Mouse (Mus musculus): ENCODE measurements around the gene Gpr25.

Gpr25 gene

DNA sequence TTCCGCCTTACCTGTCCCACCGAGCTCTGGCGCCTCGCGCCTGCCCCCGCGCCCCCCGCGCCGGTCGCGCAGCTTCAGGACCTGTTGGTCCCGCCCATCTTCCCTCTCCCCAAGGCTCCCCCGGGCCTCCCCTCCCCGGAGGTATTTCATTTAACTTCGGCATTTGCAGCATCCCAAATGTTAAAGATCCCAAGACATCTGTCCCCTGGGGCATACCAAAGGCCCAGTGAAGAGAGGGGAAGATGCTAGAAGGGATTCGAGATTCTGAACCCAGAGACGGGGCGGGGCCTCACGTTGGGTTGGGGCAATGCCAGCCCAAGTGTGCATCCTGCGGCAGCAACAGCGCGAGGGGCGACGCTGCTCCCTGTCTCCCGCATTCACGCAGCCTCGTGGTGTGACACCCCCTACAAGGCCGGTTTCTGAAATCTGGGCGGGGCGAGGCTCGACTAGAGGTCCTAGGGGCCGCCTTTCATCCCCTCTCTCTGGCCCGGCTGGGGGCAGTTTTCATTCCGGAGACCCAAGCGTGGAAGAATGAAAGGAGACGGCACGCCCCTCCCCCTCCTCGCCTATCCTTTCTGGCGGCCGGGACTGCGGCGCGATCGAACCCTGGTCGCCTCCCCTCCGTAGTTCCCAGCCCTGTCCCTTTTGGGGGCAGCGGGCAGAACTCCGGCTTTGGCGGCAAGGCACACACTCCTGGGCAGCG lies 26.6 kb downstream of the Gpr25 start, which contains the start of gene Inava:
Gene Inava, minus strand, starts transcription at position 373 of the 703 bp plus-strand sequence.
- DNase-seq (ENCODE audit: low read depth, low spot score) = no peak

DNA sequence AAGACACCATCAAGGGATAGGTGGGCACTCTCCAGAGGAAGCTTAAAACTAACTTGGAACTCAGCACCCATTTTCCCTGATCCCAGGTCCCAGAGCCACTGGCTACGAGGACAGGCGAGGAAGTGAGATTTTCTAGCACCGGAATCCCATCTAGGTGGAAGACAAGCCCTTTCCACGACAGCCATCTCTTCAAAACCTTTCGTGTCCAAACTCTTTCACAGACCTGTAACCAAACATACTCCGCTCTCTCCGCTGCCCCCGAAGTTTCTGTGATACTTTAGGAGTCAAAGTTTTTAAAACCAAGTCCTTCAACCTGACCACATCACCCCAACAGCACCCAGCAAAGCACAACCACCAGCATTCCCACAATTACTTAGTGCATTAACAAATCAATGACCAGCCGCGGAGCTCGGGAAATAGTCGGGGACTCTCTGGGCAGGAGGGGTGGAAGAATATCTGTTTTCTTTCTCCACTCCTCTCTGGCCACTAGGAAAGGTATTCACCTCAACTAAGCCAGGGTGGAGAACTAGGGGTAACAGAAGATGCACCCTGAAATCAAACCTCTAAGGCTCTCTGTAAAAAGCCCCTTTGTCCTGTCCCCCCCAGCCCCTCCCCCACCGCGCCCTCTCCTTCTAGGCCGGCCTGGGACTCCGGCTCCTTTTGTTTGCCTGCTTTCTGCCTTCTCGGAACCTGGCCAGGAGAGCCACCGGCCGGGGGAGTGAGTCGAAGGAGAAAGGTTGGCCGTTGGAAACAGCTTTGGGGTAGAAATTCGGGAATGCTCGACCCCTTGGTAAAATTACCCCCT lies 27.5 kb downstream of the Gpr25 start:
- no peak for DNase-seq (ENCODE audit: low read depth, low spot score)

DNA sequence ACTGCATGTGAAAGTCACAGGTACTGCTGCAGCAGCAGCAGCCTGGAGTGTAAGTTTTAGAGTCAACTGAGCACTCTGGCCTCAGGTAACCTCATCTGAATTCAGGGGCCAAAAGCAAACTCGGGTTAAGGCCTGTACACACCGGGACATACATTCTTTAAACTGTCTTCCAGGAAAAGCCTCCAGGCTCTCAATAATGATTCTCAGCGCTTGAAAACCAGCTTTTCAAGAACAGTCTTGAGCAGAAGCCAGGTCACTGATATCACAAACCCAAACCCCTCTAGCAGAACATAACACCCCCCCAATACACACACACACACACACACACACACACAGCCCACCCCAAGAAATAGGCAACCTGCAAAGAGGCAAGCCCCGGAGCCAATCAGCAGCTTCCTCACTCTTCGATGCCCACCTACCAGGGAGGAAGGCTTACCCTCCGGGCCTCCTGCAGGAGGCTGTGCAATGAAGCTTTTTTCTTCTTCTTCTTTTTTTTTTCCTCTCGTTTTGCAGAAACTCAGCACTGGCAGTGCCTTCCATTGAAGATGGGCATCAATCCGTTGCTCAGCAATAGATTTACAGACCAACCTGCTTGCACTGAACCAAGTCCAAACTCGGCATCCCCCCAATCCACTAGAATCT lies 28.3 kb downstream of the Gpr25 start:
- DNase-seq (ENCODE audit: low read depth, low spot score) = no peak

DNA sequence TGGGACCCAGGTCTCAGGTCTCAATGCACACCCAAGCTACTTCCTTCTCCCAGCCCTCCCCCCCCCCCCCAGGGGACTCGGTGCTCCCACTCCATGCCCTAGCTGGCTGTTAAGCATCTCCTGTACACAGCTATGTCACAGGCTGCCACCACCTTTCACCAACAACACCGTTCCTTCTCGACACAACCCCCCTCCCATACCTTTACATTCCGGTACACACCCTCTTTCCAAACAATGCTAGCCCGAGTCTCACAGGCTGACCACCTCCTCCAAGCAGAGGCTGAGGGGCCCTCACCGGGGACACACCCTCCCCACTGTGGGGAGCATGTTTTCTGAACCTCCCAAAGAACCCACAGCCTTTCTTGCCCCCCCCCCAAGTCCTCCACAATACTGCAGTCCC lies 29.1 kb downstream of the Gpr25 start:
- DNase-seq (ENCODE audit: low read depth, low spot score) = no peak

DNA sequence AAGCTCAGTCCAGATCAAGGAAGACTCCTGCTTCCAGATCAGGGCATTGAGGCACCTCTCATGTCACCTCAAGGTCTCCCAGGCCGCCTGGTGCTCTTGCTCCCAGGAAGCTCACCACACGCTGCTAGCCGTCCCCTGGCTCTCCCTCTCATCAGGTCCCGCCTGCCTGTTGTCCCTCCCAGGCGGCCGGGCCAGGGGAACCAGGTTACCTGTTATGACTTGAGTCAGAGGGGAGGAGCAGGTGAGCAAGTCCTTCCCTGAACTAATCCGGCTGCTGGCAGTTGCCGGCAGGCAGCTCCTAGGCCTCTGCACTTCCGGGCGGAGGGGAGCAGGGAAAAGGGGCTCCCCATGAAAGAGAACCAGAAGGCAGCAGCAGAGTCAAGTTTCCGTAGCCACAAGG lies 30.5 kb downstream of the Gpr25 start:
- no peak for DNase-seq (ENCODE audit: low read depth, low spot score)

DNA sequence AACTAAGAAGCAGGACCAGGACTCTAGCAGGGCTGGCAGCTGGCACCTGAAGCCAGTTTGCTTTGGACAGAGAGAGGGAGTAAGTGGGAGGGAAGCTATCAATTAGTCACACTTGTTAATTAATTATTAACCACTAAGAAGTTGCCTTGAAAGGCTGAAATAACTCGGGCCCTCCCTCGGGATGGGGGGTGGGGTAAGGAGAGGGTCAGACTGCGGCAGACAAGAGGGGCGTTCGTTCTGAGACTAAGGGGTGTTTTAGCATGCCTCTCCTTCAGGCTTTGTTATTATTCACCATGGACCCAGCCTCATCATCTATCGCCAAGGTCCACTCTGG lies 31.7 kb downstream of the Gpr25 start:
- DNase-seq (ENCODE audit: low read depth, low spot score) = no peak

DNA sequence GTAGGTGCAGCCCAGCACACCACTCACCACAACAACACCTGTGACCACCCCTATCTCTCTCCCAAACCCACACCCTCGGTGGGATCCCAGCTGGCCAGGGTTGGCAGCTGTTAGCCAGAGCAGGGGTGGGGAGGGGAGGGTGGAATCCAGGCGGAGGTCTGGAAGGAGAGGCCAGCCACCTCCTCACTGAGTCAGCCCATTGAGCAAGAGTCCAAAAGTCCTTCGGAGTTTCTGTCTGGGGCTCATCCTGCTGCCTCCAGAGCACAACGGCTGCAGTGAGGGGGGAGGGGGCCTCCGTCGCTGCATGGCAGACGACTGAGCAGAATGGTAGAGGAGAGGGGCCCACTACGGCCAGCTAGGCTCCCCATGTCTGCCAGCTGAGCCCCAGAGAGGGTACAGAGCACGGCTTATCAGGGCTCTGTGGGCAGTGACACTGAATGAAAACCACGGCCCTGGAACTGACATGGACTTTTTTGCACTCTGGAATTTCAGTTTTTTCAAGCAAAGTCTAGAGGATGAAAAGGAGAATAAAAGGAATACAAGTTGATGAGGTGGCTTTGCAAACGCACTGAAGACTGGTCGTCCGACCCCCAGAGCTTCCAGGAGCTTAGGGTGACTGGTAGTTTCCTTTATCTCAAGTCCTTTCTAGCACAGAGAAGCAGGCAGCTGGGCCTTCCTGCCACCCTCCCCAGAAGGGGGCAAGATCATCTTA lies 32.2 kb downstream of the Gpr25 start:
- DNase-seq (ENCODE audit: low read depth, low spot score) = no peak

DNA sequence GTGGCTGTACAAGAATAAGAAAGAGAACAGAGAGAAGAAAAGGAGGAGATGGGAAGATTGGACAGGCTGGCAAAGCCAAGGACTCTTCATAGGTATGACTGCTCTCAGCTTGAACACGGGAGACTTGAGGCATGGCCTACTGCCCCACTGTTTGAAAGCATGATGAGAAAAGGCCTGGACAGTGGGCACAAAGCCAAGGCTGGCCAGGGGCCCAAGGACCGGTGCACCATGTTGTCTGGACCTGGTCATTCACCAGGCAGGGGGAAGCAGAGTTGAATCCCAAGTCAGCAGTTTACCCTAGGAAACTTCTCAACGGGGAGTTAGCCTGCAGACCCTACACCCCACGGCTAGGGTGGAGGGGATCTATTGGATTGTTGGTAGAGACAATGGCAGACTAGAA lies 32.8 kb downstream of the Gpr25 start:
- no peak for DNase-seq (ENCODE audit: low read depth, low spot score)

DNA sequence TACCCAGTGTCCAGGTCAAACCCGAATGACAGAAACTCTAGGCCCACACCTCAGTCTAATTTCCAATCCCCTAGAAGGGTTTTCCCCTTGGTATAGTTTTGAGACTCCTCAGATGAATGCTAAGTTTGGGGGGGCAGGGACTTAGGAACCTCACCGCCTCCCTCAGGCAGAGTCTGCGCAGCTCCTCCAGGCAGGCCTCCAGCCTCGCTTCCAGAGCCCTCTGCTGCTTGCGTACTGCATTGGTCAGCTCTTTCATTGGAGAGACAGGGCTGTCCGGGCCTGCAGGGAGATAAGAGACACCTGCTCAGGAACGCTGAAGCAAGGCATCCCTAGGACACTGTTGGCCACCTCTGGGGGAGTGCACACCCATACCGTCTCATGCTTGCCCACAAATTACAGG lies 34.0 kb downstream of the Gpr25 start:
- DNase-seq (ENCODE audit: low read depth, low spot score) = no peak

DNA sequence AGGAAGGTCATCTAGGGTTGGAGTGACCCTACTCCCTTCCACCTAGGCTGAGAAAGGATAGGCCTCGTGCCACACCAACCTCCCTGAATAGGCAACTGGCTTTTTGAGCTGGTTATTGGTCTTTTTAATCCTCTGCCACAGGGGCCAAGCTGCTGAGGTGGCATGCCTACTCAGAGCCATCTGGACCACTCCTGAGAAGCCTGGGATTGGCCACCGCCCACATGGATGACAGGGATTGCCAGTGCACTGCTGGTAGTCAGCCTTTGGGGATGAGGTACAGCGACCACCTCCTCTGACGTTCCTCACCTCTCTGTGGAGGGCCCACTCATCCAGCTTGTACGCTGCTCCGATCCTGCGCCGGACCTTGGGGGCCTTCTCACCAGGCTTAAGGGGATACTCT lies 34.8 kb downstream of the Gpr25 start:
- no peak for DNase-seq (ENCODE audit: low read depth, low spot score)

DNA sequence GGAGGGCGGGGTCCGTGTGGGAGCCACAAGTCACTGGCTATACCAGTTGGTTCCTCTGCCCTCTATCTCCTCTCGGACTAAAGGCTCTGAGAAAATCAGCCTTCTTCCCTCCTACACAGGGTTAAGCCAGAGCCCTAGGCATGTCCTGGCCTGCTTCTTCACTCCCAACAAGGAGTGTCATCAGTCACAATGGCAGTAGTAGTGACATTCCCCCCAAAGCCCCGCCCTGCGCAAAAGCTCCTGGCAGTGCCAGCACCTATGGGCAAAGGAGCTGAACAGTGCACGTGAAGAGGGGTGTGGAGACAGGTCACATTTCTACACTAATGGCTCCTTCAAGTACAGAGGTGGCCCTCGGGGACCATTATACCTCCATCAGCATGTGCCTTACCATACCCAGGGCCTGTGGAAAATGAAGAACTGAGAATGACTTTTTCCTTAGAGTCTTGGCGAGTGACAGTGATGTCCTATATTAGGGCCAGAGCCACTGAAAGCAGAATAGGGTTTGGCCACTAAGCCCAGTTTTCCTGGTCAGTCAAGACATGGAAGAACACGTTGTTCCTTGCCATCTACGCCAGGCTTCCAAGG lies 36.8 kb downstream of the Gpr25 start:
- no peak for DNase-seq (ENCODE audit: low read depth, low spot score)

DNA sequence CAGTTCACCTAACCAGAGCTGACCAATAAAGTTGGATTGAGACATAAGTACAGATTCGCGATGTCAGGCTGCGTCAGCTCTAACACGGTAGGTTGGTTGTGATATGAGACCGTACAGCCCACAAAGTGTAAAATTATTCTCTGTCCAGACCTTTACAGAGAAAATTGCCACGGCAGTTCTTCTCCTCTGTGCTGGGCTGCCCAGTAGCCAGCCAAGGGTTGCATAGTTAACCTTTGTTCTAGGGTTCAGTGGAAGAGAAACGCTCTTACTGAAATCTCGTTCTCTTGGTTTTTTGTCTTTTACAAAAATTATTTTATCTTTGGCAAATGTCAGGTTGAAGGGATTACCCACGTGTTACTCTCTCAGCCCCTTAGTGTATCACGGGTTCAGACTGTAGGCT lies 38.3 kb downstream of the Gpr25 start:
- DNase-seq (ENCODE audit: low read depth, low spot score) = no peak

DNA sequence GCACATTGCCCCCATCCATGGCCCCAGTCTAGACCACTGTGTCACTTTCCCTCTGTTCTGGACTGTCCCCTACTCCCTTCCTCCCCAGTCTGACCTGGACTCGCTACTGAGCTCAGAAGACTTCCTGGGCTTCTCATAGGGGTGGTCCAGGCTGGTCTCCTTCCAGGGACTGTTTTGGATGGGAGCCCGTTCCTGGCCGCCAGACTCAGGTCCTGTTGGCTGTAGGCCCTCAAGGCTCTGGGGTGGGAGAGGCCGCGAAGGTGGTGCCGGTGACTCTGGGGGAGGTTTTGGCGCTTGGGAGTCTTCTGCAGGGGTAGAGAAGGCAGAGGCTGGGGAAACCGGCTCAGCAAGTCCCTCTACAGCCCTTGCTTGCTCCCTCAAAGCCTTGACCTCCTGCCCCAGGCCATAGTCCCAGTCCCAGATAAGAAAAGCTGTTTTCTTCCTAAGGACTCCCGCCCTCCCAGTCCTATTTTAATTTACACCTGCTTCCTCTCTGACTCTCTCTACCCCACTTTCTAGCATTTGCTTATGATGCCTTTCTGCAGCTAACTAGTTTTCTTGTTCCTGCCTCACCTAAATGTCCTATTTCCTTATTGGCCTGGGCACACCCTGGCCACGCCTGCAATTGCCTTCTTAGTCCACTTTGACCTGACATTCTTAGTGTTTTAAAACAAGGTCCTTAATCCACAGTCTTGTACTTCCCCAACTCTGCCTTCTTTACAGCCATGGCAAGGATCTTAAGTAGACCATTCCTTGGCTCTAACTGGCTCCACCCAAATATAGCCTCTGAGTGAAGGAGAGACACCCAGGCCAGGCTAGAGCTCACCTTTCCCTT lies 40.4 kb downstream of the Gpr25 start:
- DNase-seq (ENCODE audit: low read depth, low spot score) = no peak

DNA sequence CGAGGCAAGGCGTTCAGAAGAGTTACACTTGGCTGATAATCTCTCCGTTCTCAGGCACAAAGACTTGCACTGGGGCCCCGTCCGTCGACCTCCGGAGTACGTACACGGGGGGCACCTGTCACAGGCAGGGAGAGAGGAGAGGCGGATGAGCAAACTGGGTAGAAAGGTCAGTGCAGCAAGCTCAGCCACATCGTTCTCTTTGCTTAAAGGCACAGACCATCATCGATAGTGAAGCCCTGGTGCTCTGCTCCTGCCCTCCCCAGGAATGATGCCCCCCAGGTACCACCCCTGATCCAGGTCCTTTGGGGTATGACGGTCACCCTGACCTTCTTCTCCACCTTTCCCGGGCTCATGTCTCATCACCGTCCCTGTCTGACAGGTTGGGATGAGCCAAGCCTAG lies 46.4 kb downstream of the Gpr25 start:
- DNase-seq (ENCODE audit: low read depth, low spot score) = no peak

DNA sequence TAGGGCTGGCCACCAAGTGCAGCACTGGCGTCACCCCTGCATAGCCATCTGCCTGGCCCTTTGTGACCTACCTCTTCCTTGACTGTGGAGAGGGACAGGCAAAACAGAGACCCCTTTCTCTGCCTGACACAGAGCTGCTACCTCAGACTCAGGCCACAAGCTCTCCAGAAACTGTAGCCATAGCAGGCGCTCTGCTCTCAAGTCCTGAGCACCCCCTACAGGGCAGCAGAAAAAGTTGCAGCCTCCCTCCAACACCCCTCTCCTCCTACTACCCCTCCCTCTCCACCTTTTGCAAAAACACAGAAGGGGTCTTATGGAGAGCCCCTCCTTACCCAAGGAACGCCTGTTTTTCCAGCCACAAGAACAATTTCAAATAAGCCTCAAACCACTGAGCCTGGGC lies 47.9 kb downstream of the Gpr25 start, which contains the start of gene Mroh3:
Gene Mroh3, minus strand, starts transcription at position 26 of the 400 bp plus-strand sequence.
- no peak for DNase-seq (ENCODE audit: low read depth, low spot score)
